Mouse (Mus musculus) heart, adult 9 months (tissue): ENCODE measurements at regions not wholly inside any gene's neighbourhood (a gene's known extent, or its start where the extent isn't known, plus 50 kb on each side); places are given as distances from the start of the nearest gene placed in this dataset.
"Not testable (repeated sequence)": the region's sequence is repeated elsewhere in the genome, so short reads cannot be mapped to it uniquely, and the experiment has no call there.

Source experiments
- DNase-seq, 2 experiments: peaks; one replicate each; pipeline ENCODE4 v3.0.0; 2022; ENCODE audit warnings: low spot score in 2 of 2

GRCm38 (mm10) chr13:60470426-60471398 is 131.0 kb upstream of the Dapk1 start:
- no peak for DNase-seq

- no peak for DNase-seq
Observed at GRCm38 (mm10) chr13:60471602-60472001, 130.1 kb upstream of the Dapk1 start.

GRCm38 (mm10) chr13:60476366-60476765 is 125.4 kb upstream of the Dapk1 start:
- DNase-seq: no peak

GRCm38 (mm10) chr13:60478301-60478700 is 123.4 kb upstream of the Dapk1 start:
- DNase-seq: no peak

- peak in 1 of 2 experiments; percentile 44 for DNase-seq
Observed at GRCm38 (mm10) chr13:60479043-60479861, 122.5 kb upstream of the Dapk1 start.

- no peak for DNase-seq
Observed at GRCm38 (mm10) chr13:60479862-60480730, 121.7 kb upstream of the Dapk1 start.

- DNase-seq: no peak
Observed at GRCm38 (mm10) chr13:60480731-60481431, 120.9 kb upstream of the Dapk1 start.

GRCm38 (mm10) chr13:60481451-60481850 is 120.3 kb upstream of the Dapk1 start:
- DNase-seq: not testable (repeated sequence)

GRCm38 (mm10) chr13:60481946-60482345 is 119.8 kb upstream of the Dapk1 start:
- DNase-seq: no peak

- peak; percentile 78 to 90 for DNase-seq
Observed at GRCm38 (mm10) chr13:60486105-60486504, 115.6 kb upstream of the Dapk1 start.

GRCm38 (mm10) chr13:60486871-60487270 is 114.9 kb upstream of the Dapk1 start:
- DNase-seq: no peak

- DNase-seq: peak in 1 of 2 experiments; percentile 59
Observed at GRCm38 (mm10) chr13:60488131-60488883, 113.4 kb upstream of the Dapk1 start.

GRCm38 (mm10) chr13:60488884-60489265 is 112.9 kb upstream of the Dapk1 start:
- no peak for DNase-seq

GRCm38 (mm10) chr13:60491948-60492464 is 109.7 kb upstream of the Dapk1 start:
- no peak for DNase-seq

GRCm38 (mm10) chr13:60493836-60494235 is 107.9 kb upstream of the Dapk1 start:
- no peak for DNase-seq

GRCm38 (mm10) chr13:60497714-60498400 is 103.9 kb upstream of the Dapk1 start:
- no peak for DNase-seq

- DNase-seq: peak in 1 of 2 experiments; percentile 42
Observed at GRCm38 (mm10) chr13:60504196-60504595, 97.6 kb upstream of the Dapk1 start.

- DNase-seq: no peak
Observed at GRCm38 (mm10) chr13:60507611-60508010, 94.1 kb upstream of the Dapk1 start.

- DNase-seq: peak; percentile 43 to 69
Observed at GRCm38 (mm10) chr13:60508054-60508453, 93.7 kb upstream of the Dapk1 start.
